Mouse (Mus musculus): Measurements from ENCODE around the gene Pllp. TPM values are rescaled to one million over a fixed set of nuclear protein-coding genes. Genes with fewer than 3 reads are reported as not detected.

Gene Pllp
- polyA plus RNA-seq, 1 experiment from 2014 or later = 3.4 TPM

GRCm38 (mm10) chr8:94705581-94706245 lies 9.6 kb upstream of the Pllp start:
- H3K9me3 ChIP-seq (replicated peaks; ENCODE audit: control insufficient read depth, low read length, poor library complexity, severe bottlenecking) = no peaks in the 10 kb centered on the region
- no peak for ATAC-seq
- no peaks in the 10 kb centered on the region; the same call in 1 of the 2 replicates for H3K27me3 ChIP-seq (ENCODE audit: control insufficient read depth, insufficient read depth, low read depth, low read length)
- no peaks in the 10 kb centered on the region for H3K36me3 ChIP-seq (ENCODE audit: control insufficient read depth, insufficient read depth, low read length)
- no peak overlapping the region for H3K4me2 ChIP-seq (ENCODE audit: low read length)
- H3K4me3 ChIP-seq (ENCODE audit: low read depth, low read length) = no peak overlapping the region
- H3K4me1 ChIP-seq (ENCODE audit: control insufficient read depth, insufficient read depth, low read length) = peaks cover 4% of the 10 kb centered on the region; the same call in 1 of the 2 replicates
- H3K9ac ChIP-seq (ENCODE audit: low read depth, low read length) = no peak overlapping the region
- WGBS = 87% methylated on average over 10 of the region's 10 CpGs
- no peak overlapping the region for H3K27ac ChIP-seq (ENCODE audit: low read length)

GRCm38 (mm10) chr8:94704669-94704984 lies 8.5 kb upstream of the Pllp start:
- Histone ChIP-seq H3K4me2 (ENCODE audit: low read length) (peak overlapping the region; percentile 58), H3K36me3 (ENCODE audit: control insufficient read depth, insufficient read depth, low read length) (no peaks in the 10 kb centered on the region), H3K9ac (ENCODE audit: low read depth, low read length) (peak overlapping the region; percentile 73), H3K4me3 (ENCODE audit: low read depth, low read length) (peak overlapping the region; percentile 54), H3K4me1 (ENCODE audit: control insufficient read depth, insufficient read depth, low read length) (peaks cover 4% of the 10 kb centered on the region; the same call in 1 of the 2 replicates), H3K9me3 (replicated peaks; ENCODE audit: control insufficient read depth, low read length, poor library complexity, severe bottlenecking) (no peaks in the 10 kb centered on the region), H3K27ac (ENCODE audit: low read length) (peak overlapping the region; percentile 88), H3K27me3 (ENCODE audit: control insufficient read depth, insufficient read depth, low read depth, low read length) (no peaks in the 10 kb centered on the region; the same call in 1 of the 2 replicates)
- WGBS = 12% methylated on average over 9 of the region's 9 CpGs
- no peak for ATAC-seq

- H3K4me1 ChIP-seq (ENCODE audit: control insufficient read depth, insufficient read depth, low read length) = peaks cover 4% of the 10 kb centered on the region; the same call in 1 of the 2 replicates
- H3K9ac ChIP-seq (ENCODE audit: low read depth, low read length) = peak overlapping the region; percentile 73
- ATAC-seq = peak; percentile 93
- no peaks in the 10 kb centered on the region for H3K9me3 ChIP-seq (replicated peaks; ENCODE audit: control insufficient read depth, low read length, poor library complexity, severe bottlenecking)
- H3K27me3 ChIP-seq (ENCODE audit: control insufficient read depth, insufficient read depth, low read depth, low read length) = no peaks in the 10 kb centered on the region; the same call in 1 of the 2 replicates
- no peaks in the 10 kb centered on the region for H3K36me3 ChIP-seq (ENCODE audit: control insufficient read depth, insufficient read depth, low read length)
- peak overlapping the region; percentile 54 for H3K4me3 ChIP-seq (ENCODE audit: low read depth, low read length)
- under 1% methylated on average over 35 of the region's 35 CpGs for WGBS
- H3K4me2 ChIP-seq (ENCODE audit: low read length) = peak overlapping the region; percentile 58
- H3K27ac ChIP-seq (ENCODE audit: low read length) = peak overlapping the region; percentile 88
These were observed 8.0 kb upstream of the Pllp start for GRCm38 (mm10) chr8:94703972-94704668.

GRCm38 (mm10) chr8:94702844-94703813 lies 7.1 kb upstream of the Pllp start:
- Histone ChIP-seq H3K27ac (ENCODE audit: low read length) (peak overlapping the region; percentile 87), H3K4me3 (ENCODE audit: low read depth, low read length) (peak overlapping the region; percentile 45), H3K4me2 (ENCODE audit: low read length) (peak overlapping the region; percentile 43), H3K9me3 (replicated peaks; ENCODE audit: control insufficient read depth, low read length, poor library complexity, severe bottlenecking) (no peaks in the 10 kb centered on the region), H3K9ac (ENCODE audit: low read depth, low read length) (peak overlapping the region; percentile 62), H3K27me3 (ENCODE audit: control insufficient read depth, insufficient read depth, low read depth, low read length) (peaks cover under 1% of the 10 kb centered on the region), H3K4me1 (ENCODE audit: control insufficient read depth, insufficient read depth, low read length) (peaks cover 4% of the 10 kb centered on the region; the same call in 1 of the 2 replicates), H3K36me3 (ENCODE audit: control insufficient read depth, insufficient read depth, low read length) (no peaks in the 10 kb centered on the region)
- under 1% methylated on average over 35 of the region's 35 CpGs for WGBS
- peak; percentile 88 for ATAC-seq

- peak overlapping the region; percentile 87; the same call in 1 of the 2 replicates for H3K27ac ChIP-seq (ENCODE audit: low read length)
These were observed 6.1 kb upstream of the Pllp start for GRCm38 (mm10) chr8:94702156-94702555.

GRCm38 (mm10) chr8:94700421-94700935 lies 4.4 kb upstream of the Pllp start:
- no peak for ATAC-seq
- no peak overlapping the region for H3K4me2 ChIP-seq (ENCODE audit: low read length)

More at GRCm38 (mm10) chr8:94702156-94702555, 6.1 kb upstream of the Pllp start:
- Histone ChIP-seq H3K4me1 (ENCODE audit: control insufficient read depth, insufficient read depth, low read length) (peaks cover 4% of the 10 kb centered on the region; the same call in 1 of the 2 replicates), H3K36me3 (ENCODE audit: control insufficient read depth, insufficient read depth, low read length) (no peaks in the 10 kb centered on the region), H3K9me3 (replicated peaks; ENCODE audit: control insufficient read depth, low read length, poor library complexity, severe bottlenecking) (no peaks in the 10 kb centered on the region), H3K27me3 (ENCODE audit: control insufficient read depth, insufficient read depth, low read depth, low read length) (peaks cover 6% of the 10 kb centered on the region), H3K4me3 (ENCODE audit: low read depth, low read length) (no peak overlapping the region), H3K4me2 (ENCODE audit: low read length) (peak overlapping the region; percentile 43), H3K9ac (ENCODE audit: low read depth, low read length) (no peak overlapping the region)
- ATAC-seq = no peak
- WGBS = 80% methylated on average over 3 of the region's 3 CpGs

GRCm38 (mm10) chr8:94699366-94699765 lies 3.3 kb upstream of the Pllp start:
- peaks cover 12% of the 10 kb centered on the region; the same call in 1 of the 2 replicates for H3K4me1 ChIP-seq (ENCODE audit: control insufficient read depth, insufficient read depth, low read length)
- 54% methylated on average over 16 of the region's 16 CpGs for WGBS
- no peak overlapping the region for H3K9ac ChIP-seq (ENCODE audit: low read depth, low read length)
- H3K4me3 ChIP-seq (ENCODE audit: low read depth, low read length) = no peak overlapping the region
- ATAC-seq = no peak
- peaks cover 29% of the 10 kb centered on the region for H3K27me3 ChIP-seq (ENCODE audit: control insufficient read depth, insufficient read depth, low read depth, low read length)
- H3K4me2 ChIP-seq (ENCODE audit: low read length) = no peak overlapping the region
- H3K27ac ChIP-seq (ENCODE audit: low read length) = no peak overlapping the region
- no peaks in the 10 kb centered on the region for H3K9me3 ChIP-seq (replicated peaks; ENCODE audit: control insufficient read depth, low read length, poor library complexity, severe bottlenecking)
- H3K36me3 ChIP-seq (ENCODE audit: control insufficient read depth, insufficient read depth, low read length) = no peaks in the 10 kb centered on the region

More at GRCm38 (mm10) chr8:94700421-94700935, 4.4 kb upstream of the Pllp start:
- Histone ChIP-seq H3K27ac (ENCODE audit: low read length) (no peak overlapping the region), H3K27me3 (ENCODE audit: control insufficient read depth, insufficient read depth, low read depth, low read length) (peaks cover 22% of the 10 kb centered on the region), H3K36me3 (ENCODE audit: control insufficient read depth, insufficient read depth, low read length) (no peaks in the 10 kb centered on the region), H3K9ac (ENCODE audit: low read depth, low read length) (no peak overlapping the region), H3K9me3 (replicated peaks; ENCODE audit: control insufficient read depth, low read length, poor library complexity, severe bottlenecking) (no peaks in the 10 kb centered on the region), H3K4me3 (ENCODE audit: low read depth, low read length) (no peak overlapping the region), H3K4me1 (ENCODE audit: control insufficient read depth, insufficient read depth, low read length) (peaks cover 11% of the 10 kb centered on the region; the same call in 1 of the 2 replicates)
- WGBS = 87% methylated on average over 4 of the region's 4 CpGs

GRCm38 (mm10) chr8:94697956-94698355 lies 1.9 kb upstream of the Pllp start:
- ATAC-seq = no peak
- Histone ChIP-seq H3K36me3 (ENCODE audit: control insufficient read depth, insufficient read depth, low read length) (no peaks in the 10 kb centered on the region), H3K4me2 (ENCODE audit: low read length) (no peak overlapping the region), H3K9me3 (replicated peaks; ENCODE audit: control insufficient read depth, low read length, poor library complexity, severe bottlenecking) (no peaks in the 10 kb centered on the region), H3K4me1 (ENCODE audit: control insufficient read depth, insufficient read depth, low read length) (peaks cover 12% of the 10 kb centered on the region; the same call in 1 of the 2 replicates), H3K27ac (ENCODE audit: low read length) (no peak overlapping the region), H3K4me3 (ENCODE audit: low read depth, low read length) (no peak overlapping the region), H3K27me3 (ENCODE audit: control insufficient read depth, insufficient read depth, low read depth, low read length) (peaks cover 43% of the 10 kb centered on the region), H3K9ac (ENCODE audit: low read depth, low read length) (no peak overlapping the region)
- WGBS = 82% methylated on average over 6 of the region's 6 CpGs
